Mouse (Mus musculus): ENCODE results near the gene Pin4.

DNA sequence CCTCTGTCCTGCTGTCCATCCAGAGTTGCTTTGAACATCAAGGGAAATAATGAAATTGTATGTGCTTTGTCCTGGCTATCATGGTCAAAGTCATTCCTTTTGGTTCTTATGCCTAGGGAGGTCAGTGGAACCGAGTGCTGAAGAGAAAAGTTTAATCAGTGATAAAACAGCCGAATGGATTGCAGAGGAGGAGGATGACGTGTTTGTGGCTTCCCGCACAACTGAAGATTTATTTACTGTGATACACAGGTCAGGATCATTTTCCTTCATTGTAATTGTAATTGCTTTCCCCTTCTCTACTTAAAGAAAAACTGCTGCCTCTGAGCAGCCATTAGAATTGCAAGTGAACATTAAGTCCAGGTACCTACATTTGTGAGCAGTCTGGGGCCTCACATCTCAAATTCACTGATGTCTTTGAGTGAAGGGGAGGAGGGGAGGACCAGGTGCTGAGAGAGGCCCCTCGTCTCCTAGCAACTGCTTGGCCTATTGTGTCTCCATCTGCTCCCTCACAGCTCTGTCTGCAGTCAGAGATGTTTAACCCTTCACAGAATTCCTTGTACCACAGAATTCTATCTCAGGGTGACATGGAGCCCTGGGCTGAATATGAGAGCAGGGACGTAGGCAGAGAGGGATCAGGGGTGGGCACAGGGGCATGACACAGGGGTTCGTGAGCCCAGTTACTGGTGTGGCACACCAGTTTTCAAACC is 37.5 kb upstream of the Pin4 start:
- TF ChIP-seq CTCF (IDR thresholded peaks at IDR 0.05) (no peak), EP300 (IDR thresholded peaks at IDR 0.05) (no peak)

Data from lung, postnatal 0 days (tissue).